Mouse (Mus musculus) thymus, adult 2 months (tissue): ENCODE data around the gene 4930539E08Rik. TPM values are rescaled to one million over a fixed set of nuclear protein-coding genes. Genes with fewer than 3 reads are reported as not detected.

ENCODE experiments used
- DNase-seq: peaks from one replicate; pipeline ENCODE4 v3.0.0; 2021
- H3K27ac ChIP-seq: fragments of 200-500 bp; 2 replicates; pipeline ENCODE4 v1.5.1; 2012; ENCODE audit warnings: low read length, control low read depth; ENCODE audit not compliant: control insufficient read depth, insufficient read depth
- H3K27me3 ChIP-seq: fragments of 200-500 bp; 2 replicates; pipeline ENCODE4 v1.6.1; 2012; ENCODE audit warnings: mild to moderate bottlenecking, low read length, moderate library complexity, mixed read lengths; ENCODE audit not compliant: control insufficient read depth, insufficient read depth
- H3K36me3 ChIP-seq: fragments of 200-500 bp; 2 replicates; pipeline ENCODE4 v1.6.1; 2012; ENCODE audit warnings: mild to moderate bottlenecking, low read length, moderate library complexity; ENCODE audit not compliant: control insufficient read depth, insufficient read depth
- H3K4me1 ChIP-seq: fragments of 200-500 bp; replicated peaks from 2 replicates; pipeline ENCODE4 v1.6.1; 2012; ENCODE audit warnings: low read length; ENCODE audit not compliant: control insufficient read depth, insufficient read depth
- H3K4me3 ChIP-seq: fragments of 200-500 bp; 2 replicates; pipeline ENCODE4 v1.5.1; 2012; ENCODE audit warnings: mild to moderate bottlenecking, low read length, control low read depth, moderate library complexity; ENCODE audit not compliant: control insufficient read depth, insufficient read depth
- CTCF ChIP-seq: fragments of 200-500 bp; IDR thresholded peaks from 2 replicates; pipeline ENCODE4 v1.5.1; 2012; ENCODE audit warnings: mild to moderate bottlenecking, control low read depth, low read length, moderate library complexity, borderline replicate concordance; ENCODE audit not compliant: control insufficient read depth, poor library complexity, insufficient read depth; ENCODE audit errors: extremely low read depth
- POLR2A ChIP-seq: fragments of 200-500 bp; IDR thresholded peaks from 2 replicates; pipeline ENCODE4 v1.6.1; 2012; ENCODE audit warnings: mild to moderate bottlenecking, low read length, control low read depth, moderate library complexity; ENCODE audit not compliant: control insufficient read depth, poor library complexity, insufficient read depth; ENCODE audit errors: extremely low read depth
- WGBS: fragments of 180-500 bp; shearing (Covaris S2); methylation state at CpG from one replicate; pipeline ENCODE4 v1.1.7; 2018; 5-methylcytosine and 5-hydroxymethylcytosine counted together
- polyA plus RNA-seq: library from polyadenylated mRNA; depleted of rRNA; stranded (reverse); fragments of >200 nt; gene quantifications from 2 replicates; pipeline ENCODE4 v1.2.3, GENCODE M21; 2012

The 4930539E08Rik gene
- polyA plus RNA-seq, 1 experiment = 6.8 TPM

DNA sequence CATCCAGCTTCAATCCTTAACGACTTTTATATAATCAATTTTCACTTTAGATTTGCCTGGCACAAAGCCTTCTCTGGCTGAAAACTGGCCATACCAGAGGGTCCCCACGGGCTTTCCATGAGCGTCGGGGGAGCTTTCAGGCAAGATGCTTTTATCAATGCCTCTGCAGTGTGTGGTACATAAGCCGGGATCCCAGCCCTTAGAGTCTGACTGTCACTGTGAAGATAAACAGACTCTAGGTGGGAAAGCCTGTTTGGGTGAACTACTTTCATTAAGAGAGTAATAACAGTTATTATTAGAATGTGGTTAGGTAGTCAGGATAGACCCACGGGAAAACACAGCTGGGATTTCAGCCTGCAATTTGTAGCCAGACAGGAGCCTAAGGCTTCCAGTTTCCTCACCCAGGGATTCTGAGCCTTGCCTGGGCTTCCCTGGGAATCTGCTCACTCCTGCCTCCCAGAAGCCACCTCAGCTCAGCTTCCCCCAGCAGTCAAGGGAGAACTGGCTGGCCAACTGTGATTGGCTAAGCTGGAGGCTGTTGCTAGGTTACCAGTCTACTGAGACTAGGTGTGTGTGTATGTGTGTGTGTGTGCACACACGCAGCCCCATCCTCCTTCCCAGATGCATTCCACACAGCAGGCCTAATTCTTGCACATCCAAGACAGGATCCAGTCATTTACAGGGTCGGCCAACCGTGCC, 45.6 kb downstream of the 4930539E08Rik start:
- no peak for DNase-seq
- H3K4me3 ChIP-seq = no peak overlapping the region
- WGBS = 88% methylated on average over 9 of the region's 9 CpGs
- no peaks in the 10 kb centered on the region for H3K27me3 ChIP-seq
- no peak overlapping the region for H3K27ac ChIP-seq
- H3K4me1 ChIP-seq = peaks cover 4% of the 10 kb centered on the region
- no peaks in the 10 kb centered on the region for H3K36me3 ChIP-seq
- TF ChIP-seq POLR2A (no peak), CTCF (no peak)

DNA sequence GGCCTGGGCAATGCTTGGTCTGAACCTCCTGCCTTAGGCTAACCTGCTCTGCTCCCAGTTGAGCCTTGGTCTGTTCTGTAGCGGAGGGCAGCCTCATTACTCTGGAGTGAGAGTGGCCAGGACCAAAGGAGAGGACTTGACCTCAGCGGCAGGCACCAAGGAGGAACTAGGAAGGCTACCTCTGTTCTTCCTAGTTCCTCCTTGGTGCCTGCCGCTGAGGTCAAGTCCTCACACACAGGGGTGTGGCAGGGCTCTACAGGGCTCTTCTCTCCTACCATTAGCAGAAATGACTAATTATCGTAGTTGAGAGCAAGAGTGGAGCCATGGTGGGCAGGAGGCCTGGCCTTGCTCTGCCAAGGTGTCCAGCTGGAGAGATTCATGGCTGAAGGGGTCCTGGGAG, 47.7 kb downstream of the 4930539E08Rik start:
- no peak overlapping the region for H3K27ac ChIP-seq
- DNase-seq = no peak
- H3K36me3 ChIP-seq = no peaks in the 10 kb centered on the region
- no peak overlapping the region for H3K4me3 ChIP-seq
- H3K27me3 ChIP-seq = no peaks in the 10 kb centered on the region
- 77% methylated on average over 4 of the region's 4 CpGs for WGBS
- peaks cover 17% of the 10 kb centered on the region for H3K4me1 ChIP-seq
- TF ChIP-seq POLR2A = no peak
- TF ChIP-seq CTCF = no peak

- Histone ChIP-seq H3K36me3 (no peaks in the 10 kb centered on the region), H3K27me3 (no peaks in the 10 kb centered on the region), H3K4me3 (no peak overlapping the region), H3K4me1 (peaks cover 17% of the 10 kb centered on the region), H3K27ac (no peak overlapping the region)
- TF ChIP-seq CTCF = no peak
- TF ChIP-seq POLR2A = no peak
- no peak for DNase-seq
Observed at GRCm38 (mm10) chr17:28866921-28867320, 48.2 kb downstream of the 4930539E08Rik start.

- TF ChIP-seq POLR2A = no peak
- TF ChIP-seq CTCF = no peak
- 83% methylated on average over 6 of the region's 6 CpGs for WGBS
- peaks cover 17% of the 10 kb centered on the region for H3K4me1 ChIP-seq
Observed at GRCm38 (mm10) chr17:28864464-28864863, 50.7 kb downstream of the 4930539E08Rik start.

GRCm38 (mm10) chr17:28863926-28864325, 51.2 kb downstream of the 4930539E08Rik start:
- Histone ChIP-seq H3K4me3 (no peak overlapping the region), H3K4me1 (peaks cover 17% of the 10 kb centered on the region), H3K36me3 (no peaks in the 10 kb centered on the region), H3K27me3 (no peaks in the 10 kb centered on the region), H3K27ac (no peak overlapping the region)
- peak; percentile 39 for DNase-seq
- no peak for TF ChIP-seq CTCF
- TF ChIP-seq POLR2A = no peak
- WGBS = 27% methylated on average over 7 of the region's 7 CpGs

More at GRCm38 (mm10) chr17:28864464-28864863, 50.7 kb downstream of the 4930539E08Rik start:
- H3K27me3 ChIP-seq = no peaks in the 10 kb centered on the region
- no peaks in the 10 kb centered on the region for H3K36me3 ChIP-seq
- no peak overlapping the region for H3K4me3 ChIP-seq
- no peak overlapping the region for H3K27ac ChIP-seq
- DNase-seq = no peak

DNA sequence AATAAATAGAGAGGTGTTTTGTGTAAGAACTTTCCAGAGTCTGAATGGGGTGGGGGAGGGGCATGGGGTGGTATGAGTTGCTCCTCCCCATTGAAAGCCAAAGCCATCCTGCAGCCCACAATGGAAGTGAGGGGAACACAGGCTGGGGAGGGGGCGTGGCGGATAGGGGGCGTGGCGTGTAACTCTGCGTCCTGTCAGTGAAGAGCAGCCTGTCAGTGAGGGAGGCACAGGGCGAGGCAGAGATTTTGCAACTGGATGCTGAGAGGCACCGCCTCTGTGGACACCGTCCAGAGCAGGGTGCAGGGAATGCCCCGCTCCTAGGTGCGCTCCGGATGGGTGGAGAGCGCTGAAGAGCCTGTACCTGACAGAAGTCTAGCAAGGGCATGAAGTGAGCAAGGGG, 56.9 kb downstream of the 4930539E08Rik start, which contains the start of gene Pnpla1:
TSS of gene Pnpla1 (plus strand) at position 207 of the 400 bp plus-strand sequence.
- no peak within 1 kb of the TSS for H3K27ac ChIP-seq
- no peaks in the 10 kb centered on the region for H3K27me3 ChIP-seq
- no peaks in the 10 kb centered on the region for H3K36me3 ChIP-seq
- no peak within 1 kb of the TSS for H3K4me3 ChIP-seq
- DNase-seq = no peak
- peaks cover under 1% of the 10 kb centered on the region; the same call in 1 of the 2 replicates for H3K4me1 ChIP-seq
- WGBS = 78% methylated on average over 12 of the region's 12 CpGs
- TF ChIP-seq CTCF = no peak
- TF ChIP-seq POLR2A = no peak

GRCm38 (mm10) chr17:28856030-28856429, 59.1 kb downstream of the 4930539E08Rik start:
- WGBS = 5% methylated on average over 3 of the region's 3 CpGs
- Histone ChIP-seq H3K4me3 (no peak overlapping the region), H3K27me3 (no peaks in the 10 kb centered on the region), H3K27ac (no peak overlapping the region), H3K36me3 (no peaks in the 10 kb centered on the region), H3K4me1 (no peaks in the 10 kb centered on the region)
- no peak for DNase-seq
- TF ChIP-seq POLR2A = no peak
- TF ChIP-seq CTCF = no peak
